Mouse (Mus musculus): Measurements from ENCODE around the gene Lman1l.

Gene Lman1l

DNA sequence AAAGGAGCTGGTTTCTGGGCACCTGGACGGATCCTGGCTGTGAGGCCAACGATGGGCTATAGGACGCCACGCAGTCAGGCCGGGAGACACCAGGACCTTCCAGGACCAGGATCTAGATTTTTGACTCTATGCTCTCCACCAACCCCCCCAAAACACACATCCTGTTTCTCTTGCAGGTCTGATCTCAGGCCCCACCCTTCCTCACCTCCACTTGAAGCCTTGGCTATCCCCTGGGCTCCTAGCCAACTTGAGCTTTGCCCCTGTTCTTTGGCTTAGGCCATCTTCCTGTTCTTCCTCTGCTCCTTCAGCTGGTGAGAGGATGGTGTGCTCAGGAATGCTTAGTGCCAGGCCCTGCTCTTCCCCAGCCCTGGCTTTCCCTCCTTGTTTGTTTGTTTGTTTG is at the start of gene Lman1l:
Gene Lman1l, minus strand, starts transcription at position 101 of the 400 bp plus-strand sequence.
- no peak for ATAC-seq (ENCODE audit: insufficient number of reproducible peaks, low FRiP score, low TSS enrichment)

- ATAC-seq (ENCODE audit: insufficient number of reproducible peaks, low FRiP score, low TSS enrichment): no peak
These were observed 49.0 kb upstream of the Lman1l start for GRCm38 (mm10) chr9:57669566-57669965.

DNA sequence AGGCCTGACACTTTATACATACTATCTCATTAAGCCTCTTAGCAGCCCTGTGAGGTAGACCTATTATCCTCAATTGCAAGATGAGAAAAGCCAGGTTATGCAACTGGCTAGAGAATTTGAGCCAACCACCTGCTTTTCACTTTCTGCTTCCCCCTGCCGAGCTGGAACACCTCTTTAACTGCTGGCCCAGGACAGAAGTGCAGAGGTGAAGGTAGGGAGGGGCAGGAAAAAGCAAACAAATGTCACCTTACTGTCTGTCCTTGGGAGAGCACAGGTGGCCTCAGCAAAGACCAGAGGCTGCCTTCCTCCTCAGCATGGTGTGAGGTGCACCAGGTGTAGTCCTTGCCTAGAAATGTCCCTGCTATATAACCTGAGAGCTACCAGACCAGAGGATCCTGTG is 47.7 kb upstream of the Lman1l start:
- no peak for ATAC-seq (ENCODE audit: insufficient number of reproducible peaks, low FRiP score, low TSS enrichment)

DNA sequence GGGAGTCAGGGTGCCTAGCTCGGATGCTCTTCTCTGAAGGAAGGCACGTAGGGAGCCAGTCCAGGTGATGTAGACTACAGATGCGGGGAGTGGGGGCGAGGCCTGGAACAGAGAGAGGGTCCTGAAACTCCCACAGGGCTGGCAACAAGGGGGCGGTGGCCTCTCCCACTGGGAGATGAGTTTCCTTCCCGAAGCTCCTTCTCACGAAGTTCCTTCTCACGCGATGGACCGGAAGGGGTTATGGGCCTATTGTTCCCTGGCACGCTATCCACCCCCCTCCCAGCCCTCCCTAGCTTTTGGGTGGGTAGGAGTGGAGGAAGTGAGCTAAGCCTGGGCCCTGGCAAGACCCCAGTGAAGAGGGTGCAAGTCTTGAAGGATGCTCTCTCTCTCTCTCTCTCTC is 47.2 kb upstream of the Lman1l start:
- ATAC-seq (ENCODE audit: insufficient number of reproducible peaks, low FRiP score, low TSS enrichment): no peak

DNA sequence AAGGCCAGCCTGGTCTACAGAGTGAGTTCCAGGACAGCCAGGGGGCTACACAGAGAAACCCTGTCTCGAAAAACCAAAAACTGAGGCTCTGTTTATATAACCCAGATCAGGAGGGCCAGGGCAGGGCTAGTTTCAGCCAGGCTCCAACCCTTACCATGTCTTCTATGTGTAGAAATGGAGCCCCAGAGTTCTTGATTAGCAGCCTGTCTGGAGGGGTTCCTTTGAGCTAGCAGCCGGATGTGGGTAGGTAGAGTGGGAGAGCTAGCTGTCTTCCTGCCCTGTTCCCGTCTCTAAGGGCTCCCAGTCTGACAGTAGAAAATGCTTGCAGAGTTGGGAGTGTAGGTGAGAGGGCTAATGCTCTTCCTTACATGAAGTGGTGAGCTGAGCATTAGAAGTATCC is 46.6 kb upstream of the Lman1l start:
- no peak for ATAC-seq (ENCODE audit: insufficient number of reproducible peaks, low FRiP score, low TSS enrichment)

DNA sequence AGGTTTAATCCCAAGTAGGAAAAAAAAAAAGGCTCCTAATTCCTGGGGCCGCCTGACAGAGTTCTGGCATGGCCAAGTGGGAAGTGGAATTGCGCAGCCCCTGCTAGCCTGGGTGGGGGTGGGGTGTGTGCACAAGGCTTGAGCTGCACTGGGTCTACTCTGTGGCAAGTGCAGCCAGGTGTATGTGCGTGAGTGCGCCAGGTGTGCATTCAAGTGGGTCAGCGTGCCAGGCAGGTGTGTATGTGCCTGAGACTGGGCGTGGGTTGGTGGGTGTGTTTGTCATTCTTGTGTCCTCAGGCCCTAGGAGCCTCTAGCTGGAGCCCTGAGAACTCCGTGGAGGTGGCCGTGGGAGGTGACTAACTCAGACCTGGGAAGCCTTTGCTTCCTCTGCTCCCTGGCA is 46.0 kb upstream of the Lman1l start:
- ATAC-seq (ENCODE audit: insufficient number of reproducible peaks, low FRiP score, low TSS enrichment): no peak

- ATAC-seq (ENCODE audit: insufficient number of reproducible peaks, low FRiP score, low TSS enrichment): no peak
These were observed 44.0 kb upstream of the Lman1l start for GRCm38 (mm10) chr9:57664616-57665015.

DNA sequence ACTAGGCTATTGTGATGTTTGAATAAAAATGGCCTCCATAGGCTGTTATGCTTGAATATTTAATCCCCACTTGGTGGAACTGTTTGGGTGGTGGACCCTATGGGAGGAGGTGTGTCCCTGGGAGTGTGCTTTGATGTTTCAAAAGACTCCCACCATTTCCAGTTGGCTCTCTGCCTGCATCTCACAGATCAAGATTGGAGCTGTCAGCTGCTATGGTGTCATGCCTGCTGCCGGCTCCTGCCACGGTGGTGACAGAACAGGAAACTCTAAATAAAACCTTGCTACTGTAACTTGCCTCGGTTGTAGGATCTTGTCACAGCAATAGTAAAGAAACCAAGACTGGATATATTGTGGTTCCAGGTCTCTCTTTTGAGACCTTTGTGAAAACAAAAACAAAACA is 41.0 kb upstream of the Lman1l start:
- no peak for ATAC-seq (ENCODE audit: insufficient number of reproducible peaks, low FRiP score, low TSS enrichment)

DNA sequence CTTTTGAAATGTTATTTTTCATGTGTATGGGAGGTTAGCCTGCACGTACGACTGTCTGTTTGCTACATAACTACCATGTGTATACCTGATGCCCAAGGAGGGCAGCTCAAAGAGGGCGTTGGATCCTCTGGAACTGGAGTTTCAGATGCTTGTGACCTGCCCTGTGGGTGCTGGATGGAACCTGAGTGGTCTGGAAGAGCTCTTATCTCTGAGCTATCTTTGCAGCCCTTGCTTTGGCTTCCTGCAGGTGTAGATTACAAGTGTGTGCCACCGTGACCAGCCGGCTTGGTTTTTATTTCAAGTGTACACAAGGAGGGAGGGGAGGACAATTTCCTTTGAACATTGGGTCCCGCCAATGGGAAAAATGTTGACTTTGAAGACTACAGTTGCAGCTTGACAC is 39.9 kb upstream of the Lman1l start:
- ATAC-seq (ENCODE audit: insufficient number of reproducible peaks, low FRiP score, low TSS enrichment): no peak

GRCm38 (mm10) chr9:57659774-57660173 is 39.2 kb upstream of the Lman1l start:
- peak; percentile 73 for ATAC-seq (ENCODE audit: insufficient number of reproducible peaks, low FRiP score, low TSS enrichment)

GRCm38 (mm10) chr9:57658970-57659369 is 38.4 kb upstream of the Lman1l start:
- ATAC-seq (ENCODE audit: insufficient number of reproducible peaks, low FRiP score, low TSS enrichment): no peak

GRCm38 (mm10) chr9:57657843-57658242 is 37.3 kb upstream of the Lman1l start:
- no peak for ATAC-seq (ENCODE audit: insufficient number of reproducible peaks, low FRiP score, low TSS enrichment)

- no peak for ATAC-seq (ENCODE audit: insufficient number of reproducible peaks, low FRiP score, low TSS enrichment)
These were observed 36.2 kb upstream of the Lman1l start for GRCm38 (mm10) chr9:57656631-57657350.

- ATAC-seq (ENCODE audit: insufficient number of reproducible peaks, low FRiP score, low TSS enrichment): peak; percentile 80
These were observed 35.2 kb upstream of the Lman1l start for GRCm38 (mm10) chr9:57655749-57656148.

- ATAC-seq (ENCODE audit: insufficient number of reproducible peaks, low FRiP score, low TSS enrichment): no peak
These were observed 34.4 kb upstream of the Lman1l start for GRCm38 (mm10) chr9:57654966-57655365.

DNA sequence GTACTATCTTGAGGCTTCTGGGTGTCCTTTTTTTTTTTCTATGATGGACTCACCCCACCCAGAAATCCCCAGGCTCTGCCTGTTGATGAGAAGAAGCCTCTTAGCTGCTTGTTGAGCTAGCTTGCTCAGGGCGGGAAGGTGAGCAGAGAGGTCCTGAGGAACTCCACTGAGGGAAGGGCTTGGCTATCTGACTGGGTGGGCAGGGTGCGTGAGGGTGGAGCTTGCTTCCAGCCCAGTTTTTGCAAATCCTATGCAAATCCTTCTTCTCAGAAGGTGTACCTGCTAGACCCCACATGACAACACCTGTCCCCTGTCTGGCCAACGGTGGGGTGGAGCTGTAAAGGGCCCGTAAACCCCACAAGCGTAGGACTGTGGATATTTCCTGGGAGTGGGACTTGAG is 32.7 kb upstream of the Lman1l start, which contains the start of gene Csk:
Gene Csk, minus strand, starts transcription at position 349 of the 400 bp plus-strand sequence.
- ATAC-seq (ENCODE audit: insufficient number of reproducible peaks, low FRiP score, low TSS enrichment): no peak

- ATAC-seq (ENCODE audit: insufficient number of reproducible peaks, low FRiP score, low TSS enrichment): no peak
These were observed 32.3 kb upstream of the Lman1l start for GRCm38 (mm10) chr9:57652855-57653254.

GRCm38 (mm10) chr9:57652351-57652750 is 31.8 kb upstream of the Lman1l start:
- no peak for ATAC-seq (ENCODE audit: insufficient number of reproducible peaks, low FRiP score, low TSS enrichment)

GRCm38 (mm10) chr9:57650786-57651311 is 30.3 kb upstream of the Lman1l start:
- no peak for ATAC-seq (ENCODE audit: insufficient number of reproducible peaks, low FRiP score, low TSS enrichment)

DNA sequence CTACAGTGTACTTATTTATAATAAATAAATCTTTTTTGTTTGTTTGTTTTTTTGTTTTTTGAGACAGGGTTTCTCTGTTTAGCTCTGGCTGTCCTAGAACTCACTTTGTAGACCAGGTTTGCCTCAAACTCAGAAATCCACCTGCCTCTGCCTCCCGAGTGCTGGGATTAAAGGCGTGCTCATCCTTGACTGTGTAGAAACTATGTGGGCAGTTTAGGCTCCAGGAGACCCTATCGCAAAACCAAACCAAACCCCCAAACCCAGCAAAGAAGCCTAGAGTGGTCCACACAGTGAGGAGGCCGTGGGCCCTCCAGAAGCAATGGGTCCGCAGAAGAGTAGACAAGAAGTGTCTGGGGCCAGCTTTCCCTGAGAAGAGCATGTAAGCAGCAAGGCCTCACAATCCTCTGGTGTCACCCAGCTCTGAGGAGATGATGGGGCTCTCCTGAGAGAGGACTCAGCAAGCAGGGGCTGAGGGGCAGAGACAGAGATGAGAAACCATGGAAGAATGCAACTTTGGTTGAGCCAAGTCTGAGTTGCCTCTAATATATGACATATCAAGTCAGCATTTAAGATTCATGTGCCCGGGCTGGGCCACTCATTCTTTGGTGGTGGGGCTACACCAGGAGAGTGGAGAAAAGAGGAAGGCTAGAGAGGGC is 29.7 kb upstream of the Lman1l start:
- ATAC-seq (ENCODE audit: insufficient number of reproducible peaks, low FRiP score, low TSS enrichment): no peak

GRCm38 (mm10) chr9:57647286-57648108 is 26.9 kb upstream of the Lman1l start:
- no peak for ATAC-seq (ENCODE audit: insufficient number of reproducible peaks, low FRiP score, low TSS enrichment)
